Mouse (Mus musculus): ENCODE data around the gene Fgf12. TPM values are rescaled to one million over a fixed set of nuclear protein-coding genes. Genes with fewer than 3 reads are reported as not detected.

The Fgf12 gene
- total RNA-seq, 2 experiments from 2014 or later: 12.2 to 13.2 TPM

DNA sequence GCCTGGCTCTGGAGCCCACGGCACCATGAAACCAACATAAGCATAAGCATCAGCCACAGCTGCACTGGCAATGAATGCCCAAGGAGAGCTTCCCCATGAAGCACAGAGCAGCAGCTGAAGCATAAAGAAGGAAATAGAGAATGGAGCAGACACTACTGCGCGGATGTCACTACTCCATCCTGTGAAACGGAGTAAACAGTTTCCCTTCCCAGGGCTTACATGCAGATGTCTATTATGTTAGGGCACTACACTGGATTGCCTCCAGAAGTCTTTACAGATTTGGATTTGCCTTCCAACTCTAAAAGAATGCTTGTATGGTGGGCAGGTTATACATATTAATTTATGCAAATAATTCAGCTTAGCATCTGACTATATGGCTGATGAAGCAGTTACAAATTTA is 441.2 kb downstream of the Fgf12 start:
- DNase-seq: no peak

- no peak for DNase-seq
Measured at GRCm38 (mm10) chr16:28303889-28304288, 449.0 kb downstream of the Fgf12 start.

DNA sequence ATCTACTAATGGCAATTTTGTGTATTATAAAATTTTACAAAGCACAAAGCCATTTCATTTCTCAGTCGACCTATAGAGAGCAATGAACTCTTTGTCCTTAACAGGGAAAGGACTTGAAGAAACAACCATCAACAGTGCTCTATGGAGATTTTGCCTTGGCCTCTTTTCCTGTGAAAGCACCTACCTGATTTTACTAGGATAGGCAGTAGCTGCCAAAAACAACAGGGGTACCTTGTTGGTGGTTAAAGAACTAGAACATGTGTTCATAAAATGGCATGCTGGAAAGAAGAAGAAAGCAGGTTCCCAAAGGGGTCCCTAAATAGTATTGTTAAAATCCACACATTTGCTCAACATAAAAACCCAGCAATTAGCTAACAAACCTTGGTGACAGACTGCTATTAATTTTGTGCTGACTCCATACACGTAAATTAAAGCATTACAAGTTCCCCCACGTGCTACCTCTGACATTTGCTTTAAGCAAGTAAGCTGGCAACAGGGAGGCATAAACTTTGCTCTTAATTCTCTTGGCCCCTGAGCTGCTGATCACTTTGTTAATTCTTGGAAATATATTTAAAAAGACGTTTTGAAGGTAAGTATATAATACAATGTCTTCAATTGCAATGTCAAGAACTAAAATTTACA is 463.1 kb downstream of the Fgf12 start:
- DNase-seq: no peak

DNA sequence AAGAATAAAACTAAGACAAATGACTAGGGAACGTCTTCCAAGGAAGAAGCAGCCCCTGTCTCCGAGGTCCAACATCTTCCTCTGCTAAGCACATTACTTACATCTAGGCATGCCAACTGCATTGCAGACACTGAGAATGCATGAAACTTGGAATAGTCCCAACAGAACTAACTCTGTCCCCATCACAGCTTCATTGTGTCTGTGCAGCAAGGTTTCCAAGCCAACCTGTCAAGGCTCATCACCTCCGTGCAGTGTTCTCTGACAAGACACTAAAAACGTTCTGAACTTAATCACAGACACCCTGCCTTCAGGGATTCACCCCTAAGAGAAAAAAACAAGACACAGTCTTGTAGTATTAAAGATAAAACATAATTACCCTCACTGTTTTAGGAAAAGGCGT is 495.0 kb downstream of the Fgf12 start:
- DNase-seq: no peak

- no peak for DNase-seq
Measured at GRCm38 (mm10) chr16:28254303-28254702, 498.6 kb downstream of the Fgf12 start.

GRCm38 (mm10) chr16:28251930-28252329 is 500.9 kb downstream of the Fgf12 start:
- DNase-seq: no peak

GRCm38 (mm10) chr16:28242867-28243649 is 509.8 kb downstream of the Fgf12 start:
- DNase-seq: no peak

- no peak for DNase-seq
Measured at GRCm38 (mm10) chr16:28239382-28239781, 513.5 kb downstream of the Fgf12 start.

DNA sequence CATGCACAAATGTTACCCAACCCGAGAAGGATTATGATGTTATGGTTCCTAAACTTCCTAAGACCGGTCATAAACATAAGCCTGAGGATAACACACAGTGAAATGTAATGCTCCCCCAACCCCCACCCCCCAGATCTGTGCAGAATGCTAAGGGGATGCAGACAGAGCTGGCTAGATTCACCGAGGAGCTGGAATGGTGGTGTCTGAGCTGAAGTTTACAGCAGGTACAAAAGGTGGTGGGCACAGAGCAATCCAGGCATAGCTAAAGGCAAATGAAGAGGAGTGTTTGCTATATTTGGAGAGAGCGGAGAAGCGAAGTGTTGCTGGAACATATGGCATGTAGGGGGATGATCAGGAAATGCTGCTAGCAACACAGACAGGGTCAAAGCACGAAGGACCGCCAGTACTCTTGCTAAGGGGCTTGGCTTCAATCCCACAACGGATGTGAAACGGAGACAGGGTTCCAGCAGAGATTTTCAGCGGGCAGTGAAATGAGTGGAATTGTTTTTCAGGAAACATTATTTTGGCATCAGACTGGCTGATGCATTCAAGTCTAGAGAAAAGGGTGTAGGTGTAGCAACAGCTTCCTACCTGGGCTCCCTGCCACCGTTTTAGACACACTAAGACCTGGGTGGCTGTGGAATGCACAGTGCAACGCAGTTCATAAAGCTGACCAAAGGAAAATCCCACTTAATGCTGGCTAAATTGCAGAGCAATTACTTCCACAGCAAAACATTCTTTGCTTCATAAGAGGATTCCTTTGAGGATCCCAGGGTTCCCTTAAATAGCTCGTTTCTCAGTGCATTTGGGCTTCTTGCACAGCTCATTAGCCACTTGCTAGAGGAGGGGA is 514.6 kb downstream of the Fgf12 start:
- peak in 1 of 2 experiments; percentile 1 for DNase-seq

DNA sequence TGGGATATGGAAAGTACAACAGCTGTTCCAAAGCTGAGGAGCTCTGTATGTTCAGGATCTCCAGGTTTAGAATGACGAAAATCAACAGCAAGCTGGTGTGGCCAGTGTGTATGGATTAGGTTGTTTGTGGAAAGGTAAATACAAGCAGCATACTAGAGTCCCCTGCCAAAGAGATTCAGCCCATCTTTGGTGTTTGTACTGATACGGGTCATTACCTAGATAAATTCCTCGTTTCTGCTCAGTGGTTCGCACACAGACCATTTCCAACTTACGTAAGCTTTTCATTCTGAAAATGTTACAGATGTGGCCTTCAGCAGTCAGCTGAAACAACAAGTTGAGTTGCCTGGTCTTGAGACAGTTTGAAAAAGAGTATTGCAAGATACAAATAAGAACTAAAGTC is 536.9 kb downstream of the Fgf12 start:
- DNase-seq: no peak

GRCm38 (mm10) chr16:28212411-28212810 is 540.5 kb downstream of the Fgf12 start:
- no peak for DNase-seq

GRCm38 (mm10) chr16:28156443-28156842 is 596.4 kb downstream of the Fgf12 start:
- no peak for DNase-seq

DNA sequence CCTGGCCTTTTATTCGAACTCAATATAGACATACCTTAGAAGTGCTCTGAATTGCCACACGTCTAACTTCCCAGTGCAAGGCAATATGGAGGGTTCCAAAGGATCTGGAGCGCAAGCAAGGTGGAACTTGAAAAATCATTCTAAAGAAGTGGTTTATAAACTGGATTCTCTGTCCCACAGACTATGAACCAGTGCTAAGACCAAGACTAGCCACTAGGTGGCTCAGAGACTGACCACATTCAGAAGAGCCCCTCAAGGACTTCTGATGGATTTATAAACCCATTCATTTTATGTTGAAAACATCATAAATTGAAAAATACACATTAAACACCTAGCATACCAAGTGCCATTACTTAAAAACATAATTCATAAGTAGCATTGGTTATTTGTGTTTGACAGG is 611.9 kb downstream of the Fgf12 start:
- no peak for DNase-seq

DNA sequence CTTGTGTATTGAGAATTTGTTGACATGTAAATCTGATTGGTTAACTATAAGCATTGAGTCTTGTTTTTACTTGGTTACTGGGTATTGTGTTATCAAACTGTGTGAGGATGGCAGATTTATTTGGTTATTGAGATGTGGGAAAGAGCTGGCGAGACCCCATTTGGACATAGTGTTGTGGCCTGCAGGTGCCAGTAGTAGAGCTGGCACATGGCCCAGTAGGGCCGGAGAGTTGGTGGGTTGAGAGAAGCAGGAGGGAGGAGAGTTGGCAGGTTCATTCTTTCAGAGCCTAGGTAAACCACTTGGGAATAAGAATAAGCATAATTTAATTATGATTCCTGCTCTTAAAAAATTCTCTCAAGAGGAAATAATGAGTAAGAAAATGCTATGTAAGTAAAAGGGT is 625.9 kb downstream of the Fgf12 start:
- no peak for DNase-seq

Small RNAs within 50 kb of the gene (microRNA-seq; reads per million reads assigned to microRNA genes)
- 0 reads per million in 2 experiments for gene Mir690

Other genes starting within 250 kb of the Fgf12 start
- gene Mb21d2, start 176.6 kb upstream of the Fgf12 start, total RNA-seq (2021): 1 to 10 TPM; 8.4 to 9.3 TPM

Data from heart, adult 18-20 months (tissue).